Mouse (Mus musculus): ENCODE data around the gene 1700029F12Rik. TPM values are rescaled to one million over a fixed set of nuclear protein-coding genes. Genes with fewer than 3 reads are reported as not detected.

1700029F12Rik gene
- total and polyA plus RNA-seq, 3 experiments: not detected

GRCm38 (mm10) chr13:97017711-97018110 is 16.5 kb downstream of the 1700029F12Rik start:
- H3K9me3 ChIP-seq (replicated peaks; ENCODE audit: insufficient read depth, low read length): no peaks in the 10 kb centered on the region
- H3K4me3 ChIP-seq (ENCODE audit: control insufficient read depth in 1 of 2, insufficient read depth in 1 of 2, low read depth in 2 of 2, low read length in 2 of 2): no peak overlapping the region
- H3K79me2 ChIP-seq (ENCODE audit: control insufficient read depth, insufficient read depth, low read length, poor library complexity): no peaks in the 10 kb centered on the region
- H3K9ac ChIP-seq (ENCODE audit: control insufficient read depth, low read depth, low read length, poor library complexity, severe bottlenecking): no peak overlapping the region
- DNase-seq (ENCODE audit: low read depth, low spot score): no peak
- no peak for TF ChIP-seq TBP (IDR thresholded peaks at IDR 0.05; ENCODE audit: low read depth, low read length)
- H3K27ac ChIP-seq (ENCODE audit: control insufficient read depth, low read depth, low read length): no peak overlapping the region
- no peaks in the 10 kb centered on the region for H3K27me3 ChIP-seq (ENCODE audit: control insufficient read depth in 1 of 2, insufficient read depth in 2 of 2, low read length in 2 of 2)
- no peaks in the 10 kb centered on the region for H3K36me3 ChIP-seq (ENCODE audit: control insufficient read depth in 1 of 2, insufficient read depth in 2 of 2, low read length in 2 of 2)
- H3K4me1 ChIP-seq (ENCODE audit: control insufficient read depth in 1 of 2, insufficient read depth in 2 of 2, low read length in 2 of 2): no peaks in the 10 kb centered on the region

GRCm38 (mm10) chr13:97014366-97014765 is 19.8 kb downstream of the 1700029F12Rik start:
- Histone ChIP-seq H3K9me3 (replicated peaks; ENCODE audit: insufficient read depth, low read length) (no peaks in the 10 kb centered on the region), H3K4me1 (ENCODE audit: control insufficient read depth in 1 of 2, insufficient read depth in 2 of 2, low read length in 2 of 2) (no peaks in the 10 kb centered on the region)

GRCm38 (mm10) chr13:97008266-97009153 is 25.7 kb downstream of the 1700029F12Rik start:
- no peaks in the 10 kb centered on the region for H3K79me2 ChIP-seq (ENCODE audit: control insufficient read depth, insufficient read depth, low read length, poor library complexity)
- no peaks in the 10 kb centered on the region for H3K27me3 ChIP-seq (ENCODE audit: control insufficient read depth in 1 of 2, insufficient read depth in 2 of 2, low read length in 2 of 2)
- TF ChIP-seq MAFK (IDR thresholded peaks at IDR 0.05; ENCODE audit: borderline replicate concordance, low read depth, low read length) (no peak), MAZ (IDR thresholded peaks at IDR 0.05; ENCODE audit: low read depth, low read length) (0 out of 2 replicates have a peak, but pooled peaks have one; percentile 9), UBTF (IDR thresholded peaks at IDR 0.05; ENCODE audit: borderline replicate concordance, insufficient read depth, low read depth, low read length) (no peak), RAD21 (IDR thresholded peaks at IDR 0.05; ENCODE audit: low read depth, low read length) (peak; percentile 45), CTCF (IDR thresholded peaks at IDR 0.05 in 2 of 3, conservative IDR thresholded peaks at IDR 0.05 in 1 of 3; ENCODE audit: control insufficient read depth in 1 of 3, insufficient read depth in 1 of 3, low read depth in 2 of 3, low read length in 3 of 3, poor library complexity in 1 of 3, severe bottlenecking in 1 of 3) (peak in 2 of 3 experiments; percentile 37 to 52; a peak in 3 of 6 replicates), MAX (IDR thresholded peaks at IDR 0.05; ENCODE audit: low read length) (0 out of 2 replicates have a peak, but pooled peaks have one; percentile 25), SMC3 (IDR thresholded peaks at IDR 0.05; ENCODE audit: low read depth, low read length) (peak; percentile 44), GATA1 (IDR thresholded peaks at IDR 0.05; ENCODE audit: low read depth, low read length) (peak; percentile 72)
- H3K4me1 ChIP-seq (ENCODE audit: control insufficient read depth in 1 of 2, insufficient read depth in 2 of 2, low read length in 2 of 2): 0 out of 4 replicates have a peak, but pooled peaks cover 0 to 4% of the 10 kb centered on the region in 2 experiments
- peak overlapping the region; percentile 36; the same call in 1 of the 2 replicates for H3K9ac ChIP-seq (ENCODE audit: control insufficient read depth, low read depth, low read length, poor library complexity, severe bottlenecking)
- peak; percentile 63 for DNase-seq (ENCODE audit: low read depth, low spot score)
- no peaks in the 10 kb centered on the region for H3K36me3 ChIP-seq (ENCODE audit: control insufficient read depth in 1 of 2, insufficient read depth in 2 of 2, low read length in 2 of 2)
- peak overlapping the region; percentile 49 to 69 for H3K4me3 ChIP-seq (ENCODE audit: control insufficient read depth in 1 of 2, insufficient read depth in 1 of 2, low read depth in 2 of 2, low read length in 2 of 2)
- H3K9me3 ChIP-seq (replicated peaks; ENCODE audit: insufficient read depth, low read length): no peaks in the 10 kb centered on the region
- H3K27ac ChIP-seq (ENCODE audit: control insufficient read depth, low read depth, low read length): no peak overlapping the region

More at GRCm38 (mm10) chr13:97014366-97014765, 19.8 kb downstream of the 1700029F12Rik start:
- Histone ChIP-seq H3K4me3 (ENCODE audit: control insufficient read depth in 1 of 2, insufficient read depth in 1 of 2, low read depth in 2 of 2, low read length in 2 of 2) (no peak overlapping the region), H3K9ac (ENCODE audit: control insufficient read depth, low read depth, low read length, poor library complexity, severe bottlenecking) (no peak overlapping the region), H3K79me2 (ENCODE audit: control insufficient read depth, insufficient read depth, low read length, poor library complexity) (no peaks in the 10 kb centered on the region), H3K27me3 (ENCODE audit: control insufficient read depth in 1 of 2, insufficient read depth in 2 of 2, low read length in 2 of 2) (no peaks in the 10 kb centered on the region), H3K36me3 (ENCODE audit: control insufficient read depth in 1 of 2, insufficient read depth in 2 of 2, low read length in 2 of 2) (no peaks in the 10 kb centered on the region), H3K27ac (ENCODE audit: control insufficient read depth, low read depth, low read length) (no peak overlapping the region)
- DNase-seq (ENCODE audit: low read depth, low spot score): no peak
- no peak for TF ChIP-seq MAFK (IDR thresholded peaks at IDR 0.05; ENCODE audit: borderline replicate concordance, low read depth, low read length)
- TF ChIP-seq GATA1 (IDR thresholded peaks at IDR 0.05; ENCODE audit: low read depth, low read length): no peak
- TF ChIP-seq ZMIZ1 (IDR thresholded peaks at IDR 0.05; ENCODE audit: low read depth, low read length): no peak
- TF ChIP-seq TCF12 (IDR thresholded peaks at IDR 0.05; ENCODE audit: low read depth, low read length): no peak
- TF ChIP-seq MYC (IDR thresholded peaks at IDR 0.05; ENCODE audit: low read depth, low read length): no peak
- no peak for TF ChIP-seq CHD1 (IDR thresholded peaks at IDR 0.05; ENCODE audit: low read depth, low read length)
- no peak for TF ChIP-seq MAX (IDR thresholded peaks at IDR 0.05; ENCODE audit: low read length)
- TF ChIP-seq HCFC1 (IDR thresholded peaks at IDR 0.05; ENCODE audit: low read depth, low read length): no peak
- TF ChIP-seq ETS1 (IDR thresholded peaks at IDR 0.05; ENCODE audit: low read depth, low read length): no peak
- no peak for TF ChIP-seq RAD21 (IDR thresholded peaks at IDR 0.05; ENCODE audit: low read depth, low read length)
- TF ChIP-seq NELFE (IDR thresholded peaks at IDR 0.05; ENCODE audit: low read depth, low read length): no peak
- TF ChIP-seq POLR2A (IDR thresholded peaks at IDR 0.05; ENCODE audit: control insufficient read depth in 1 of 2, insufficient read depth in 1 of 2, low read depth in 1 of 2, low read length in 2 of 2, poor library complexity in 1 of 2): no peak
- TF ChIP-seq MXI1 (IDR thresholded peaks at IDR 0.05; ENCODE audit: low read depth, low read length): no peak
- TF ChIP-seq USF2 (IDR thresholded peaks at IDR 0.05; ENCODE audit: borderline replicate concordance in 1 of 2, insufficient read depth in 1 of 2, low read depth in 1 of 2, low read length in 2 of 2): no peak
- no peak for TF ChIP-seq BHLHE40 (IDR thresholded peaks at IDR 0.05; ENCODE audit: borderline replicate concordance, low read depth, low read length)

All from MEL (cell line).